Mouse (Mus musculus): ENCODE data around the gene Mapk1. TPM values are rescaled to one million over a fixed set of nuclear protein-coding genes. Genes with fewer than 3 reads are reported as not detected.
A peak's percentile ranks its signal among the peaks of the same experiment; 100 is the strongest.

Gene Mapk1
- total RNA-seq, 2 experiments from 2014 or later = 118 to 140 TPM

DNA sequence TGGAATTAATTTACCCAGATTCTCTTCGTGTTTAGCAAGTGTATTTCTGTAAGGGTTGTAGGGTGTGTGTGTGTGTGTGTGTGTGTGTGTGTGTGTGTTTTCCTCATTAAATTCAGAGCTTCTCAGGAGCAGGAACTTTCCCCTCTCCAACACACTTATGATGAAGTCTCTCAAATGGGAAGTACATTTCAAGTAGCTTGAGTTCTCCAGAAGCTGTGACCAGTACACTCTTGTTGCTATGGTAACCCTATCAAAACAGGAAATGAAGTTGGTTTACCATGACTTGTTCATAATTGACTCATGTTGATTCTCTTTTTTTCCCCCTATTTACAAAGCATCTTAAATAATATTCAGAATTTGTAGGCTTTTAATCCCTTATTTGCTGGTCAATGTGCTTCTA is 29.4 kb downstream of the Mapk1 start:
- 0 out of 2 replicates have a peak, but pooled peaks have one; percentile 52 for ATAC-seq (replicated peaks; ENCODE audit: low FRiP score, low TSS enrichment, poor library complexity, severe bottlenecking)

DNA sequence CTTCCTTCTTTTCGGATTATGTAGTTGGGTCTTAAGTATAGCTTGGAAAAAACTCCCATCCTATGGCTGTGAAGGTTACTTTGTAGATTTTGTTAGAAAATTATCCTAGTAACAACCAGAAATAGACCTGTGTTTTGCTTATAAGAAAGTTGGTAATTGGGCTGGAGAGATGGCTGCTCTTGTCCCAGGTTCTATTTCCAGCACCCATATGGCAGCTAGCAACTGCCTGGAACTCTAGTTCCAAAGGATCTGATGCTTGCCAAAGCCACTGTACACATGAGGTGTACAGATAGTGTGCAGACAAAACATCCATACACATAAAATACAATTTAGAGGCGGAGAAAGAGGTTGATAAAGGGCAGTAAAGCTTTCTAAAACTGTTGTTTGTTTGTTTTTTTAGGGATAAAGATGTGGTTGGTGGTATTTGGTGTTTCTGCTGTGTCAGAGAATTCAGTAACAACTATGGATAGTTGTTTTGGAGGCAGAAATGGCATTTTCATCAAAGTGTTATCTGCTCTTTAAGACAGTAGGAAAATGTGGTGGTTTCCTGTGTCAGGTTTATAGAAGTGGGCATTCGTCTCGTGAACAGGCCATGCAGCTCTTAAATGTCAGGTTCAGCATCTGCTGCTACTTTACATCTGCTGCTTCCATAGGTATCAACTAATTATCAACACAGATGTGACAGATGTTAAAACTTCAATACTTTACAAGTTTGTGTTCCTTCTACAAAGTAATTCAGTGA is 32.1 kb downstream of the Mapk1 start:
- ATAC-seq (replicated peaks; ENCODE audit: low FRiP score, low TSS enrichment, poor library complexity, severe bottlenecking) = no peak

DNA sequence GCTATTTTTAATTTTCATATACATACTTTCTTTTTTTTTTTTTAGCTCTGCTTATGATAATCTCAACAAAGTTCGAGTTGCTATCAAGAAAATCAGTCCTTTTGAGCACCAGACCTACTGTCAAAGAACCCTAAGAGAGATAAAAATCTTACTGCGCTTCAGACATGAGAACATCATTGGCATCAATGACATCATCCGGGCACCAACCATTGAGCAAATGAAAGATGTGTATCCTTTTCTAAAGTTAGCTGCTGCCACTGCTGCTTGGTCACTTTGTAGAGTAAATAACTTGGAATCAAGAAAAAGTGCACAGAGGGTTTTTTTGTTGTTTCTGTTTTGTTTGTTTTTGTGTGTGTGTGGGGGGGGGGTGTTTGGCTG is 32.7 kb downstream of the Mapk1 start:
- no peak for ATAC-seq (replicated peaks; ENCODE audit: low FRiP score, low TSS enrichment, poor library complexity, severe bottlenecking)

DNA sequence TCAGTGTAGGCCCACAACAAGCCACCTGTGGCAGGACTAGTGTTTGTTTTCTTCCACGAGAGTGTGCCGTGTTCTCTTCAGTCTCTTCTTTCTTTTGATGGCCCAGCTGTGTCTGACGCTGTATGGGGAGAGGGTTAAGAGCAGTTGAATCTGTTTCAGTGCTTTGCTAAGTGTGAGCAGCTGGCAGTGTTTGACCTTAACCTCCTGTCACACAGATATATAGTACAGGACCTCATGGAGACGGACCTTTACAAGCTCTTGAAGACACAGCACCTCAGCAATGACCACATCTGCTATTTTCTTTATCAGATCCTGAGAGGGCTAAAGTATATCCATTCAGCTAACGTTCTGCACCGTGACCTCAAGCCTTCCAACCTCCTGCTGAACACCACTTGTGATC is 34.9 kb downstream of the Mapk1 start:
- ATAC-seq (replicated peaks; ENCODE audit: low FRiP score, low TSS enrichment, poor library complexity, severe bottlenecking) = no peak

DNA sequence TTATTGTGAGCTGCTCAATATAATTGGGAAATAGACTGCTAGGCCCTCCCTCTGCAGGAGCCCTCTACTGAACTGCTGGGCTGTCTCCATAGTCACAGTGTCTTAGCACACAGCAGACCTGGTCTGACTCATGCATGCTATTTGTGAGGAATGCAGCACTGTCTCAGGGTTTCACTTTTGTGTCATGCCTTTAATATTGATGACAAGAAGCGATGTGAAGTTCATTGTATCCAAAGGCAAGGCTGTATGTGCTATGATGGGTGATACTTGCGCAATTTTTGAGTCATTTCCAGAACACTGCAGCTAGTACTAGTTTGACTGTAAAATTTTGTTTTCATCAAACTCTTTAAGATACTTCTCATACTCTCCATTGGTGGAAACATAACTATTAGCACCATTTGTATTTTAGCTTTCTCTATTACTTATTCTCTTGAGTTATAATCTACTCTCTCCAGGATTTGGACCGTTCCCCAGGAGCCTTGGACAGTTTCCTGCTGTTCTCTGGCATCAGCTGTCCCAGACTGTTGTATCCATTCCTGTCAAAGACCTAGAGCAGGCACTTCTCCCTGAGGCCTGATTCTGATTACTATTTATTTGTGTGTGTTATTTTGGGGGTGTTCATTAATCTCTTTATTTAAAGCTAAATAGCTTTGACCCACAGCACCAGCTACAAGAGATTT is 41.4 kb downstream of the Mapk1 start:
- no peak for ATAC-seq (replicated peaks; ENCODE audit: low FRiP score, low TSS enrichment, poor library complexity, severe bottlenecking)

DNA sequence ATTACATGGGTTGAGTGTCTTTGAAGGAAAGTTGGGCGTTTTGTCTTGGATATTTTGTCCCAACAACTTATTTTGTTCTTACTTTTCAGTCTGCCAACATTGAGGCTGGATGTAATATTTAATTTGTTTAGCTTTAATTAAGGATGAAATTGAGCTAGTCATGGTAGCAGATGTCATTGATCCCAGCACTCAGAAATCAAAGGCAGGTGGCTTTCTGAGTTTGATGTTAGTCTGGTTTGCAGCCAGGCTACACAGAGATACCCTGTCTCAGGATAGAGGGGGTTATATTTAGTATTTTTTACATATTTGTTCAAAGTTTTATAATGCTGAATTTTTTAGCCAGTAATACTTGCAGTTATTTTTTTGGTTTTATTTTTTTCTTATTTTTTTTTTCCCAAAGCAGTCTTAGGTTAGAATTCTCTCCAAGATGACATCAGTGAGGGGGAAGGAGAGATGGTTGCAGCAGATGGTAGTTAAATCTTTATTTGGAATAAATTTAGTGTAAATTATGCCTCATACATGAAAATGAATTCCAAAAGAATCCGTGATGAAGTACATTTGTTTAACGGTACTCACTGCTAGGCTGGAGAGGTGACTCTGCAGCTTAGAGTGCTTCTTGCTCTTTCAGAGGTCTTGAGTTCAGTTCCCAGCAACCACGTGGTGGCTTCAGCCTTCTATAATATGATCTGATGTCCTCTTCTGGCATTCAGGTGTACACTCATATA is 47.0 kb downstream of the Mapk1 start:
- ATAC-seq (replicated peaks; ENCODE audit: low FRiP score, low TSS enrichment, poor library complexity, severe bottlenecking) = no peak

DNA sequence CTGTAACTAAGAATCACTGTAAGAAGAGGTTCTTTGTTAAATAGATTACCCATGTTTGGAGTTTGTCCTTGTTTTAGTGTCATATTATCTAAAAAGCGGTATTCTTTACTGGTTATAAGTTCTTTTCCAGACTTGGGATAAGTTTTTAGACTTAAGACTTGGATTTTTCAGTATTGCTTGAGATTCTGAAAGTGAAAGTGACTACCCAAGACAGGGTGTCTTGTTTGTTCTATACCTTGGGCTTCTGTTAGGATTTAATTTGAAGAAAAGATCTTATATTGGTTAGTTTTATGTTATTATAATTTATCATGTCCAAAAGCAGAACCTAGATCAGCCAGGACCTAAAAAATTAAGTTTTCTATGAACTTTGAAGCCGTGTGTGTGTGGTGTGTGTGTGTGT is 50.6 kb downstream of the Mapk1 start:
- no peak for ATAC-seq (replicated peaks; ENCODE audit: low FRiP score, low TSS enrichment, poor library complexity, severe bottlenecking)

DNA sequence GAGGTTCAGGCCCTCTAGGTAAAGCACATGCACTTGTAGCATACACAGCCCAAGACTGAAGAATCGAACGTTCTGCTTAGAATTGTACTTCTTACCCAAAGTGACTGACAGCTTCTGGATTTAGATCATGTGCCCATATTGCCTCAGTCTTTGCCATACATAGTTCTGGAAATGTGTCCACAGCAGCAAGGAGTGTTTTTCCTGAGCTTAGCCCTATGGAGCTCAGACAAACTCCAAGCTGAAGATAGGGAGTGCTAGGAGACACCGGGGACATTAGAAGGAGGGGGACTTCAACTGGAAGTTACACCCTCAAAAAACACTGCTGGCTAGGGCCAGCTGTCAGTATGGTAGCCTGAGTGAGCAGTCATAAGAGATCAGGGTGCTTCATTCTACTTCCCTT is 57.5 kb downstream of the Mapk1 start:
- no peak for ATAC-seq (replicated peaks; ENCODE audit: low FRiP score, low TSS enrichment, poor library complexity, severe bottlenecking)

DNA sequence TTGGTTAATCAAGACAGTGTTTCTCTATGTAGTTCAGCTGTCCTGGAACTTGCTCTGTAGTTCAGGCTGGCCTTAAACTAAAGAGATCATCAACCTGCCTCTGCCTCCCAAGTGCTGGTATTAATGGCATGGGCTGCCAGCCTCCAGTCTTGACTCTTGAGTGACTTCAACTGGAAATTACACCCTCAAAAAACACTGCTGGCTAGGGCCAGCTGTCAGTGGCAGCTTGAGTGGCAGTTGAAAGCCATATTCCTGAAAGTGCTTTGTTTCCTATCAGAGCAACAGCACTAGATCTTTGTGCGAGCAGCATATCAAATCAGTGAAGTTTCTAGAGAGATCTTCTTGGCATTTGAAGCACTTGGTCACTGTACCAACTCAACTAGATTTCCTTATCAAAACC is 58.2 kb downstream of the Mapk1 start:
- no peak for ATAC-seq (replicated peaks; ENCODE audit: low FRiP score, low TSS enrichment, poor library complexity, severe bottlenecking)

DNA sequence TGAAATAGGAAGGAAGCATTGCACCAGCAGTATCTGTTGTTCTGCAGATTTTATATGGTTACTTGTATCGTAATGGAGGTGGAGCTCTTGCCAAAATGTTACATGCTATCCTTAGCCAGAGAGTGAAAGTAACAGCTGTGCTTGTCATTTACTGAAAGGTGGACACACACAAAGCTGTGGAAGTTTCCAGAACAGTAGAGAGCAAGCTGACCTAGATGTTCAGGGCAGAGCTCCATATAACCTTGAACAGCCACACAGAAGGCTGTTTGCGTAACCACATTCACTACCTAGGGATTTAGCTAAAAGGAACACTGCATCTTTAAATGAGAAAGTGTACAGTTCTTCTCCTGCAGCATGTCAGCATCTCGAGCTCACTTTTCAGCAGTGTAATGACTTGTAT is 61.1 kb downstream of the Mapk1 start:
- ATAC-seq (replicated peaks; ENCODE audit: low FRiP score, low TSS enrichment, poor library complexity, severe bottlenecking) = no peak

DNA sequence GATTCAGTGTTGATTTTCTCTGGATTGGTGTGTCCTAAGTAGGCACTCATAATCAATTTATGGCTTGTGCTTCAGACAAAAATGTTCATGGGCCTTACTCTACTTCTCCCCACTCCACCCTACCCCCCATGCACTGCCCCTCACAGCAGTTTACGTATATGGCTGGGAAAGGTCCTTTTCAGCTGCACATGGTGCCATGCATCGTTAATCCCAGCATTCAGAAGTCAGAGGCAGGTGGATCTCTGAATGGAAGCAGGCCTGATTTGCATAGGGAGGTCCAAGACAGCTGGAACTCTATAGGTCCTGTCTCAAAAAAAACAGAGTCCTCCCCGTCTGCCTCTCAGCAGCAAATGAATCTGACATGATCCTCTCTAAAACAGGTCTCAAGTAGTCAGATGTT is 62.1 kb downstream of the Mapk1 start:
- ATAC-seq (replicated peaks; ENCODE audit: low FRiP score, low TSS enrichment, poor library complexity, severe bottlenecking) = no peak

DNA sequence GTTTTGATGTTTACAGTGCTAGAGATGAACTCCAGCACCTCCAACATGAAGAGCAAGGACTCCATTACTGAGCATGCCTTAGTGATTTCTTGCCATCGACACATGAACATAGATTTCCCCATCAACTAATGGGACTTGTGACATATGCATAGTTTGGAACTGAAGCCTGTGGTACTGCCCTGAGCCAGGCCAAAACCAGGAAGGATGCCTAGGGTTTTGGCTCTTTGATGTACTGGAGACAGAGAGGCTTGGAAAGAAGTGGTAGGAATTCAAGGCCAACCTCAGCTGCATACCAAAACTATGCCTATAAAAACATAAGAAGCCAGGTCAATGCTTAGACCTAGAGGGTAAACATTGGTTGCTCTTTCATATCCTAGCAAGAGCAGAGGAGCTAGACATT is 66.7 kb downstream of the Mapk1 start:
- ATAC-seq (replicated peaks; ENCODE audit: low FRiP score, low TSS enrichment, poor library complexity, severe bottlenecking) = no peak

DNA sequence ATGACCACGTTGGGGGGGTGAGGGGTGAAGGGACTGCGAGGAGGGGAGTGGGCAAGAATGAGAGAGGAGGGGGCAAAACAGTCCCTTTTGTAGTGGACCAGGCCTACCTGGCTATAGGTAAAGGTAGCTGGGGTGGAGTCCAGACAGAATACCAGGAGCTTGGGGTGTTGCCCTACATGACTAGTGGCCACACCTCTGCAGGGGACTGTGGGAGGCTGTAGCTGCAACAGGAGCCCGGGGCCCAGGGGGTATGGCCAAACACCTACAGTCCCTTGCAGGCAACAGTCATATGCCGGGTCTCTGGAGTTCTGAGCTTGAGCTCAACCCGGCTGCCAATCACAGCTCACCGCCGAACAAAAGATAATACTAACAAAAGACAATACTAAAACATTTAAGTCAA is 68.9 kb downstream of the Mapk1 start:
- no peak for ATAC-seq (replicated peaks; ENCODE audit: low FRiP score, low TSS enrichment, poor library complexity, severe bottlenecking)

DNA sequence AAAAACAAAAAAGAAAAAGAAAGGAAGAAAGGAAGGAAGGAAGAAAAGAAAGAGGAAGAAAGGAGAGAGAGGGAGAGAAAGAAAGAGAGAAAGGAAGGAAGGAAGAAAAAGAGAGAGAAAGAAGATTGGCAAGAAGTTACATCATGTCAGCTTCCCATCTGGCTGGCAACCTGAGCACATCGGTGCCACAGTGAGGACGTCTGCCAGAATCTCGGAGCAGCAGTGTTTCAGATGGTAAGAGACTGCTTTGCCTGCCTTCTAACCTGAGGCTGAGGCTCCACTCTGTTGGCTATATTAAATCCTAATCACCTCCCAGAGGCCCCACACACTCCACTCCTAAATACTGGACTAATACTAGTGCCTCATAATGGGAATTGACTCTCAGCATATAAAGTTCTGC is 70.7 kb downstream of the Mapk1 start:
- ATAC-seq (replicated peaks; ENCODE audit: low FRiP score, low TSS enrichment, poor library complexity, severe bottlenecking) = no peak

DNA sequence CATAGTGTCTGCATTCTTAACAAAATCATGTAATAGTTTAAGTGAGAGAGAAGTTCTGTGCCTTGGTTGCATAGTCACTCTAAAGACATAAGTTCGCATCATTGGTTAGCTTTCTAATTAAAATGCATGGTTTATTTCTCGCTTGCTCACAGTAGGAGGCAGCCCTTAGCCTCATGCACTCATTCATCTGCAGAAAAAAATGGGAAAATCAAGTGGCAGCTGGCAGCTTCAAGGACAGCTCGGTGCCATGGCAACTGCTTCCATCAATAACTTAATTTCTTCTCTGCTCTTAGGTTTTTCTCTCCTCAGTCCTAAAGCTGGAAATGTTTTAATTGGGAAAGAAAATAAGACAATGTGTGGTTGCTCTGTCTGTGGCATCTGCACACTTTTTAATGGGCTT is 72.4 kb downstream of the Mapk1 start:
- no peak for ATAC-seq (replicated peaks; ENCODE audit: low FRiP score, low TSS enrichment, poor library complexity, severe bottlenecking)

DNA sequence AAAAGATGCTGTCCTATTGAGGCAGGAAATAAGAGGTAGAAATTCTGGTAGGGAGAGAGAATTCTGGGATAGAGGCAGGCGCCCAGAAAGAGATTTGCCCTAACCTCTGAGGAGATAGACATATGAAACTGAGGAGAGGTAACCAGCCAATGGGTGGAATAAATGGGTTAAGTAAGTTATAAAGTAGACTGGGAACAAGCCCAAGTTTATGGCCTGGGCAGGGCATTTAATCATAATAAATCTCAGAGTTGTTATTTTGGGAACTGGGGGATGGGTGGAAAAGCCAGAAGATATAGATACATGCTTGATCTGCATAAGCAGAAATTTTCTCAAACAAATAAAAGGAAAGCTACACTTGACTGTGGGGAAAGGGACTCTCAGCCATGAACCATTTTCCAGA is 79.2 kb downstream of the Mapk1 start:
- no peak for ATAC-seq (replicated peaks; ENCODE audit: low FRiP score, low TSS enrichment, poor library complexity, severe bottlenecking)

DNA sequence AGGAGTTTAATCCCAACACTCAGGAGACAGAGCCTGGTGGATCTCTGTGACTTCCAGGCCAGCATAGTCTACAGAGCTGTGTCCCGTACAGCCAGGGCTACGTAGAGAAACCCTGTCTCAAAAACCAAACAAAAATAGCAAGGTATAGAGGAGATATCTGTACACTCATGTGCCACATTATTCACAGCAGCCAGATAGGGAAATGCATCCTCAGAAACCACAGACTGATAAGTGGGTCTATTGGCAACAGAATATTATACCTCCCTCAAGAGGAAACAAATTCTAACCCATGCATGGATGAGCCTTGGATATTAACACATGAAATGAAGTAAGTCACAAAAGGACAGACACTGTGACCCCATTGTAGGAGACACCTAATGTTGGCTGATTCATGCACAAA is 84.4 kb downstream of the Mapk1 start:
- ATAC-seq (replicated peaks; ENCODE audit: low FRiP score, low TSS enrichment, poor library complexity, severe bottlenecking) = peak; percentile 39; the same call in 1 of the 2 replicates

DNA sequence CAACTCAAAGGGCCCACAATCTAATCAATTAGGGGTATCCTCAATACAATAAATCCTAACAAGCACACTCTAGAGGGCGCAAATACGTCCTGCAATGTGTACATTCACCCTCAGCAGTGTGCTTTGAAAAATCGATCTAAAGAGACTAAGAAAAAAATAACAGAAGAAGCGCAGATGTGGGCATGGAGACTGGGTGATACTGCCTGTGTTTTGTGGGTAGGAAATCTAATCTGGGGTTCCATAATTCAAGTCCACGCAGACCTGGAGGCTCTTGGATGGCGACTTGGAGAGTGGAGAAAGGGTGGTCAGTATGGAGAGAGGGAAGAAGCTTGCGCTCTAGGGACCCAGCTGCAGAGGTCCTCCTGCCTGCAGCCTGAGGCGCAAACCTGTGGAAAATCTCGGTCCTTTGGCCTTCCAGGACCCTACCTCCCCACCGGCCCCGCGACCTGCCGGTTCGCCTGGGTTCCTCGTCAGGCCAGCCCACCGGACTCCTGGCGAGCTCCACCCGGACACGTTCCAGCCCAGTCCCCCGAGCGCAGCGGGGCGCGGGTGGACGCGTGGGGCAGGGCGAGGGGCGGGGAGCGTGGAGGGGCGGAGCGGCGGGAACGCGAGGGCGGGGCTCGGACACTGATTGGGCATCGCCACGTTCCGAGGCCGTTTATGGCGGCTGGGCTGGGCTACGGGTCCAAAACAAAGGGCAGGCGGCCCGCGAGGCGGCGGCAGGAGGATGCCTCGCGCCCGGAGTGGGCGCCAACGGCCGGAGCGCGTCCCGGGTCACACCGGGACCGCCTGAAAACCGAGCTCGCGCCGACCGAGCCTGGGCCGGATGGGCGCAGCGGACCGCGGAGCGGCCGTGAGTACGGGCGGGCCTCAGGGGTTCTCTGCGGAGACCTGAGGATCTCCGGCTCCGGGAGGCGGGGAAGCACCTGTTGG is 86.6 kb downstream of the Mapk1 start, which contains the start of gene Ypel1:
Gene Ypel1 (plus strand): TSS at position 186 of the 933 bp plus-strand sequence.
- peak; percentile 84 for ATAC-seq (replicated peaks; ENCODE audit: low FRiP score, low TSS enrichment, poor library complexity, severe bottlenecking)

DNA sequence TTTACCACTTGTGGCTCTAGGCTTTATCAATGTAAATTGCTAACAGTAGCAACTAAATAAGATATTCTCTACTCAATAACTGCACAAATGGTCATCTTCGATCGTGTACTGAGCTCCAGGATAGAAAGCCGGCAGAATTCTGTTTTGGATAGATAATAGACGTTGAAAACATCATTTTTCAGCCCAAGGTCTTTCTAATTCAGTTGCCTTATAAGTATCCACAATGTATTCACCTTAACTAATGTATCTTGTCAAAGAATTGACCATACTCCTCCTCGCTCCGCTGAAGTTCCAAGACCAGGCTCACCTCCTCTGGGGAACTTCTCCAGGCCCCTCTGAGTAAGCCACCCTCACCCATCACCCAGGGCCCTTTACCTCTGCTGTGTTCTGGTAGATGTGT is 87.5 kb downstream of the Mapk1 start:
- ATAC-seq (replicated peaks; ENCODE audit: low FRiP score, low TSS enrichment, poor library complexity, severe bottlenecking) = no peak

DNA sequence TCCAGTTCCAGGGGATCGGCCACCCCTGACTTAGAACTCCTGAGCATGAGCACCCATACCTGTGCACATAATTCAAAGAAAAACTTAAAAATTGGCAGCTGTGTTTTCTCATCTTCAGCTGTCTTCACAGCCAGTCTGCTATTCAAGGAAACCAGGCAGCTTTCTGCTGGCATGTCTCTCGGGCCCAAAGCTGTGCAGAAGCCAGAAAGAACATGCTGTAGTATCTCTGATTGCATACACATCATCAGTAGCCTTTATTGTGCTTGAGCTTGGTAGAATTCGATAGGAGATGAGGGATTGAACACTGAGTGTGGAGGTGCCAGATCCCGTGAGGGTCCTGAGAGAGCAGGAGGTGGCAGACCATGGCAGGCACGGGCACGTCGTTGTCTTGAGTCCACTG is 89.8 kb downstream of the Mapk1 start:
- ATAC-seq (replicated peaks; ENCODE audit: low FRiP score, low TSS enrichment, poor library complexity, severe bottlenecking) = no peak

Data from megakaryocyte-erythroid progenitor cell, adult 5-6 weeks (primary cell).